Mouse (Mus musculus) liver, adult 2 months (tissue): ENCODE data around the gene Olfr1053. TPM values are rescaled to one million over a fixed set of nuclear protein-coding genes. Genes with fewer than 3 reads are reported as not detected.
"Not testable (repeated sequence)": the region's sequence is repeated elsewhere in the genome, so short reads cannot be mapped to it uniquely, and the experiment has no call there.

Source experiments
- DNase-seq: peaks from one replicate; pipeline ENCODE4 v3.0.0-alpha.2; 2011; ENCODE audit warnings: low read depth, low spot score; ENCODE audit errors: extremely low read depth
- H3K27ac ChIP-seq: fragments of 200-500 bp; replicated peaks from 2 replicates; pipeline ENCODE4 v1.5.1; 2012; ENCODE audit warnings: low read depth, mild to moderate bottlenecking, control low read depth, inconsistent platforms, low read length; ENCODE audit not compliant: insufficient read depth
- H3K27me3 ChIP-seq: fragments of 200-500 bp; 2 replicates; pipeline ENCODE4 v1.6.1; 2012; ENCODE audit warnings: mild to moderate bottlenecking, moderate library complexity, low read length, inconsistent platforms; ENCODE audit not compliant: control insufficient read depth, insufficient read depth
- H3K36me3 ChIP-seq: fragments of 200-500 bp; 2 replicates; pipeline ENCODE4 v1.6.1; 2012; ENCODE audit warnings: low read length, inconsistent platforms; ENCODE audit not compliant: control insufficient read depth, insufficient read depth
- H3K4me1 ChIP-seq: fragments of 200-500 bp; 2 replicates; pipeline ENCODE4 v1.6.1; 2011; ENCODE audit warnings: low read length; ENCODE audit not compliant: control insufficient read depth, insufficient read depth
- H3K4me3 ChIP-seq: fragments of 200-500 bp; 2 replicates; pipeline ENCODE4 v1.5.1; 2011; ENCODE audit warnings: low read depth, mild to moderate bottlenecking, control low read depth, low read length, moderate library complexity; ENCODE audit not compliant: insufficient read depth
- H3K79me2 ChIP-seq: fragments of 200-500 bp; 2 replicates; pipeline ENCODE4 v1.6.1; 2012; ENCODE audit warnings: inconsistent platforms, mild to moderate bottlenecking, low read length, moderate library complexity; ENCODE audit not compliant: control insufficient read depth, insufficient read depth
- H3K9ac ChIP-seq: fragments of 200-500 bp; 2 replicates; pipeline ENCODE4 v1.6.1; 2012; ENCODE audit warnings: low read depth, mild to moderate bottlenecking, control low read depth, inconsistent platforms, low read length
- CTCF ChIP-seq: fragments of 200-500 bp; IDR thresholded peaks from 2 replicates; pipeline ENCODE4 v1.5.1; 2011; ENCODE audit warnings: low read depth, low read length, control low read depth
- POLR2A ChIP-seq: fragments of 200-500 bp; IDR thresholded peaks from 2 replicates; pipeline ENCODE4 v1.6.1; 2011; ENCODE audit warnings: low read length, control low read depth; ENCODE audit not compliant: insufficient read depth; ENCODE audit errors: extremely low read depth
- WGBS: fragments of 180-500 bp; shearing (Covaris S2); methylation state at CpG from one replicate; pipeline ENCODE4 v1.1.7; 2018; 5-methylcytosine and 5-hydroxymethylcytosine counted together
- polyA plus RNA-seq: library from polyadenylated mRNA; depleted of rRNA; stranded (reverse); fragments of >200 nt; gene quantifications from 2 replicates; pipeline ENCODE4 v1.2.3, GENCODE M21; 2012; rRNA removed
- total RNA-seq: library from RNA; depleted of rRNA; stranded (reverse); fragments of >200 nt; gene quantifications from 2 replicates; pipeline ENCODE4 v1.2.3, GENCODE M21; 2014; rRNA removed

Gene Olfr1053
- total RNA-seq (not detected in 2 replicates), polyA plus RNA-seq (not detected in 2 replicates)

DNA sequence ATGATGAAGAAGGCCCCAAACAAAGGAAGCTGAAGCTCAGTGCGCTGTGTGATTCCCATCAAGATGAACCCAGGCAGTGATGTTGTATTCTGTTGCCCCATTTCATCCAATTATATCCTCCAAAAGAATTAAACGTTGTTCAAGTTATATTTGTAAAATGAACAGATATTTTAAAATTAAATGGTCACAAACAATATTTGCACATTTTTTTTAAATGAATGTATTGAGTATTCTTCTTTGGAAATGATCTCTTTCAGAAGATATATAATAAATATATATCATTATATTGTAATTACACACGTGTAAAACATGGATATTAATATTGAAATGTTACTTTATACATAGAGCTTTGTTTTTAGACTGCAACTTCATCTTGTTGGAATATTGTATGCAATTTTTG, at the start of gene Olfr1053:
TSS of gene Olfr1053 (minus strand) at position 101 of the 400 bp plus-strand sequence.
- no peaks in the 10 kb centered on the region for H3K36me3 ChIP-seq
- DNase-seq = no peak
- no peaks in the 10 kb centered on the region for H3K27me3 ChIP-seq
- H3K79me2 ChIP-seq = no peaks in the 10 kb centered on the region
- H3K27ac ChIP-seq = no peak within 1 kb of the TSS
- H3K4me1 ChIP-seq = no peaks in the 10 kb centered on the region
- no peak within 1 kb of the TSS for H3K9ac ChIP-seq
- TF ChIP-seq CTCF = no peak
- no peak for TF ChIP-seq POLR2A
- WGBS = 57% methylated on average over 3 of the region's 3 CpGs
- no peak within 1 kb of the TSS for H3K4me3 ChIP-seq

- H3K9ac ChIP-seq = no peak within 1 kb of the TSS
- no peaks in the 10 kb centered on the region for H3K36me3 ChIP-seq
- H3K27ac ChIP-seq = no peak within 1 kb of the TSS
- no peak for DNase-seq
- no peaks in the 10 kb centered on the region for H3K4me1 ChIP-seq
- H3K27me3 ChIP-seq = no peaks in the 10 kb centered on the region
- no peak within 1 kb of the TSS for H3K4me3 ChIP-seq
- no peaks in the 10 kb centered on the region for H3K79me2 ChIP-seq
- TF ChIP-seq POLR2A = no peak
- no peak for TF ChIP-seq CTCF
Measured at GRCm38 (mm10) chr2:86362369-86362768, 47.3 kb upstream of the Olfr1053 start, which contains the start of gene Olfr1056. TSS of gene Olfr1056 (minus strand) at chr2:86362469.

GRCm38 (mm10) chr2:86351751-86352150, 36.7 kb upstream of the Olfr1053 start:
- H3K27ac ChIP-seq, H3K9ac ChIP-seq, H3K4me3 ChIP-seq, H3K4me1 ChIP-seq, H3K36me3 ChIP-seq, H3K27me3 ChIP-seq, DNase-seq, H3K79me2 ChIP-seq: not testable (repeated sequence)
- 100% methylated on average over 1 of the region's 1 CpGs for WGBS

GRCm38 (mm10) chr2:86350184-86350583, 35.1 kb upstream of the Olfr1053 start, which contains the start of gene Olfr1055:
TSS of gene Olfr1055 (minus strand) at chr2:86350284.
- Histone ChIP-seq H3K27me3 (no peaks in the 10 kb centered on the region), H3K4me1 (no peaks in the 10 kb centered on the region), H3K27ac (no peak within 1 kb of the TSS), H3K9ac (no peak within 1 kb of the TSS), H3K4me3 (no peak within 1 kb of the TSS), H3K36me3 (no peaks in the 10 kb centered on the region), H3K79me2 (no peaks in the 10 kb centered on the region)
- no peak for TF ChIP-seq POLR2A
- no peak for TF ChIP-seq CTCF
- DNase-seq = no peak
- WGBS = 85% methylated on average over 5 of the region's 5 CpGs

- H3K79me2 ChIP-seq = no peaks in the 10 kb centered on the region
- no peak for TF ChIP-seq CTCF
- no peak for DNase-seq
- H3K4me1 ChIP-seq = no peaks in the 10 kb centered on the region
- 83% methylated on average over 3 of the region's 3 CpGs for WGBS
- no peak within 1 kb of the TSS for H3K9ac ChIP-seq
- no peaks in the 10 kb centered on the region for H3K27me3 ChIP-seq
- H3K36me3 ChIP-seq = no peaks in the 10 kb centered on the region
- H3K27ac ChIP-seq = no peak within 1 kb of the TSS
- H3K4me3 ChIP-seq = no peak within 1 kb of the TSS
Measured at GRCm38 (mm10) chr2:86335333-86335732, 20.2 kb upstream of the Olfr1053 start, which contains the start of gene Olfr1054. TSS of gene Olfr1054 (minus strand) at chr2:86335433.

DNA sequence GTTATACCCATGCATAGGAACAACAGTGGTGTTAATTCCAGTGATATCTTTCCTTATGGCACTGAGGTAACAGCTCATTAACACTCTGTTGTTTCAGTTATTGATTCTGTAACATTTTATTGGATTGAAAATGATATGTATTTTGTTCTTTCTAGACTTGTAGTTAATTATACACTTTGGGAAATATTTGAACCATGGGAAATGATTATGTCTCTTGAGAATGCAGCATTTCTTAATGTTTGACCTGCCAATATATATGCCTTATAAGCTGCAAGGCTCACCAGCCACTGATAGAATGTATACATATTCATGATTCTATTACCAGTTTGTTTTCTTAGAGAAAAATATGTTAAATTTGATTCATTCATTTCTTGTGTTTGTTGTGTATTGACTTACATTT, 22.9 kb downstream of the Olfr1053 start, which contains the start of gene Olfr1052:
TSS of gene Olfr1052 (plus strand) at position 301 of the 400 bp plus-strand sequence.
- Histone ChIP-seq H3K36me3 (no peaks in the 10 kb centered on the region), H3K9ac (no peak within 1 kb of the TSS), H3K4me1 (no peaks in the 10 kb centered on the region)

GRCm38 (mm10) chr2:86278988-86279387, 36.1 kb downstream of the Olfr1053 start, which contains the start of gene Olfr1051:
TSS of gene Olfr1051 (minus strand) at chr2:86279088.
- not testable (repeated sequence) for H3K79me2 ChIP-seq, H3K27ac ChIP-seq, H3K36me3 ChIP-seq, H3K4me3 ChIP-seq, H3K4me1 ChIP-seq, H3K27me3 ChIP-seq, DNase-seq, H3K9ac ChIP-seq

More for the DNA sequence above, 22.9 kb downstream of the Olfr1053 start, which contains the start of gene Olfr1052:
- no peaks in the 10 kb centered on the region for H3K27me3 ChIP-seq
- H3K79me2 ChIP-seq = no peaks in the 10 kb centered on the region
- H3K4me3 ChIP-seq = no peak within 1 kb of the TSS
- no peak for DNase-seq
- no peak within 1 kb of the TSS for H3K27ac ChIP-seq
- TF ChIP-seq CTCF (no peak), POLR2A (no peak)
